Mouse (Mus musculus) cerebellum, adult 2 months (tissue): Measurements from ENCODE around the gene Lcorl.

Source experiments
- CTCF ChIP-seq: fragments of 200-500 bp; IDR thresholded peaks from 2 replicates; pipeline ENCODE4 v1.5.1; 2011; ENCODE audit warnings: low read depth, mild to moderate bottlenecking, control low read depth, low read length, moderate library complexity, borderline replicate concordance; ENCODE audit not compliant: insufficient read depth
- POLR2A ChIP-seq: fragments of 200-500 bp; IDR thresholded peaks from 2 replicates; pipeline ENCODE4 v1.6.1; 2011; ENCODE audit warnings: low read length, control low read depth, borderline replicate concordance; ENCODE audit not compliant: insufficient read depth

DNA sequence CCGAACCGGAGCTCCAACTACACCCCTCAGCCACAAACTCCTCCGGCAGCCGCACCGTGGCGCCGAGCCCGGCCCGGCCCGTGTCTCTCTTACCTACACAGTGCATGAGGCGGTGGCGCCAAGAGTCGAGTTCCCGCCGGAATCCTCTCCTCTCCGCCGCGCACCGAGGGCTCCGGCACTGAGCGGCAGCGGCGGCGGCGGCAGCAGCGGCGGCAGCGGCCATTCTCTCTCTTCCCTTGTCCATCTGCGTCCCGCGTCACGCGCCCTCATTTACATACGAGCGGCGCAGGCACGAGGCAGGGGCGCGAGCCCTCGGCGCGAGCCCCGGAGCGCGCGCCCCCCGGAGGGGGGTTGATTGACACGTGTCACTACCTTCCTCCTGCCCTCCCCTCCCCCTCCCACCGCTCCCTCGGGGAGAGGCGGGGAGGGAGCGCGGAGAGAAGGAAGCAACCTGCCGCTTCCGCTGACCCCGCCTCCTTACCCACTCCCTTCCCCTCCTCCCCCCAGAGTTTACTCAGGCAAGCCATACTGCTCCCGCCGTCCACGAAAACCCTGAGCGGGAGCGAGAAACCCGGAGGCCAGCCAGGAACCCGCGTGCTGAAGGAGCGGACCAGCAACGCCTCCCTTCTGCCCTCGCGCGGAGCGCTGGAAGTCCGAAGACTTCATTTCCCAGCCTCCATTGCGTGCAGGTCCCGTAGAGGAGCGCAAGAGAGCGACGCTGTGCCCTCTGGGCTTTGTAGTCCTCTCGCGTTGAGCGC is at the start of gene Lcorl:
- TF ChIP-seq CTCF (no peak), POLR2A (peak; percentile 53)
